Mouse (Mus musculus) limb, embryonic 15.5 days (tissue): Measurements from ENCODE around the gene Def6. TPM values are rescaled to one million over a fixed set of nuclear protein-coding genes. Genes with fewer than 3 reads are reported as not detected.

Source experiments
- ATAC-seq: fragments of 200-750 bp; cut with Nextera tagmentation; 2 replicates; pipeline ENCODE4 v1.8.0; 2017; ENCODE audit warnings: low read depth, moderate TSS enrichment; ENCODE audit not compliant: insufficient number of reproducible peaks, low FRiP score, low TSS enrichment
- H3K27ac ChIP-seq: fragments of 300-500 bp; sonication (generic); 2 replicates; pipeline ENCODE4 v1.5.1; 2015; ENCODE audit warnings: moderate library complexity, mild to moderate bottlenecking, inconsistent platforms
- H3K27me3 ChIP-seq: fragments of 300-500 bp; sonication (generic); 2 replicates; pipeline ENCODE4 v1.6.1; 2015; ENCODE audit warnings: inconsistent platforms
- H3K36me3 ChIP-seq: fragments of 300-500 bp; sonication (generic); 2 replicates; pipeline ENCODE4 v1.6.1; 2015; ENCODE audit warnings: inconsistent platforms
- H3K4me1 ChIP-seq: fragments of 300-500 bp; sonication (generic); 2 replicates; pipeline ENCODE4 v1.6.1; 2015; ENCODE audit warnings: inconsistent platforms
- H3K4me2 ChIP-seq: fragments of 300-500 bp; sonication (generic); 2 replicates; pipeline ENCODE4 v1.6.1; 2015; ENCODE audit warnings: mild to moderate bottlenecking, inconsistent platforms
- H3K4me3 ChIP-seq: fragments of 300-500 bp; sonication (generic); 2 replicates; pipeline ENCODE4 v1.5.1; 2015; ENCODE audit warnings: mild to moderate bottlenecking, inconsistent platforms
- H3K9ac ChIP-seq: fragments of 300-500 bp; sonication (generic); 2 replicates; pipeline ENCODE4 v1.6.1; 2015; ENCODE audit warnings: inconsistent platforms
- H3K9me3 ChIP-seq: fragments of 300-500 bp; sonication (generic); 2 replicates; pipeline ENCODE4 v1.6.1; 2016; ENCODE audit warnings: inconsistent platforms
- WGBS: fragments of 180-500 bp; shearing (Covaris S2); methylation state at CpG from one replicate; pipeline ENCODE4 v1.1.7; 2015; 5-methylcytosine and 5-hydroxymethylcytosine counted together
- polyA plus RNA-seq: library from polyadenylated mRNA; unstranded; fragments of >200 nt; fragmentation: Nextera tagmentation; extraction: Ambion mirVana; gene quantifications from 2 replicates; pipeline ENCODE4 v1.2.1, GENCODE M21; 2015

Gene Def6
- 19.2 and 20.5 TPM in 2 replicates for polyA plus RNA-seq

DNA sequence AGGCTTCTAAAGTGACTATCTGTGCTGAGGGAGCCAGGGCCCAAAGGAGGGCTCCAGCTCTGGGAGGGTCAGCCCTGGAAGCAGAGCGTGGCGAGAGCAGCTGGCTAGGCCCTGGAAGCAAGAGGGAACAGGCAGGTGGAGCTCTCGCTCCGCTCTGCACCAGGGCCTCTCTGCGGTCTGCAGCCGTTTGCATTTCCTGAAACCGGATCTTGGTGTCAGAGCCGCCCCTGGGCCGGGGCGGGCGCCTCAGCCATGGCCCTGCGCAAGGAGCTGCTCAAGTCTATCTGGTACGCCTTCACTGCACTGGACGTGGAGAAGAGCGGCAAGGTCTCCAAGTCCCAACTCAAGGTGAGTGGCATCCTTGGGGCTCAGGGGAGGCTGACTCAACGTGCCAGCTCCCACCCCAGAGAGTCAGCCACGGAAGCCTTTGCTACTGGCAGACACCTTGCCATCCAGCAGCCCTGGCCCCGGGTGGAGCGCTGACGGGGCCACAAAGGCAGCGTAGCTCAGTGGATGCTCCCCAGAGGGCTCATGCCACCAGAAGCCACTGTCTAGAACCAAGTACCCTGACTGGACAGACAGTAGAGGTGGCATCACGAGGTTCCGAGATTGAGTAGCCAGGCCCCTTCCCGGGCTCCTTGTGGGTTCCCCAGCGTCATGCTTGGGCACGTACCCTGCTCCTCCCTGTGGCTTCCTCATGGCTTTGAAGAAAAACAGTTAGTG lies at the start of gene Def6:
Gene Def6, plus strand, starts transcription at position 188 of the 723 bp plus-strand sequence.
- Histone ChIP-seq H3K4me1 (peaks cover 33% of the 10 kb centered on the region), H3K36me3 (peaks cover 28% of the 10 kb centered on the region), H3K27me3 (no peaks in the 10 kb centered on the region), H3K4me3 (peak within 1 kb of the TSS; percentile 49), H3K27ac (peak within 1 kb of the TSS; percentile 89), H3K4me2 (peak within 1 kb of the TSS; percentile 74), H3K9me3 (no peaks in the 10 kb centered on the region), H3K9ac (peak within 1 kb of the TSS; percentile 60)
- peak; percentile 87 for ATAC-seq
- 10% methylated on average over 26 of the region's 26 CpGs for WGBS

DNA sequence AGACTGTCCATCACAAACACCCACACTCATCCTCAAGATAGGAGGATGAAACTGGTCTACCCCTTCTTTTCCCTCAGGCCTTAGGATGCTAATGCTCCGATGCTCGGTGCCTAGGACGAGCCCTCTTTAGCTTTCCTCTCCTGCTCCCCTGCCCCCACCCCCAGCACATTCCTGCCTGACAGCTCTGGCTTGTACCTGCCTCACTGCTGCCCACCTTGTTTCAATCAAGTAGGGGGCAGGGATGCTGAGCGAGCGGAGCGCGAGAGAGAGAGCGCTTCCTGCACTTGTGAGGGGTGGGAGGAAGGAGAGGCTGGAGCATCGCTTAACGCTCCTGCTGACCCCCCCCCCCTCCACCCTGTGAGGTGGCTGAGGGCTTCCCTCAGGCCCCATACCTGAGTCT lies 47.2 kb upstream of the Def6 start:
- WGBS = 16% methylated on average over 10 of the region's 10 CpGs
- no peaks in the 10 kb centered on the region for H3K9me3 ChIP-seq
- H3K4me1 ChIP-seq = peaks cover 39% of the 10 kb centered on the region
- H3K27me3 ChIP-seq = no peaks in the 10 kb centered on the region
- no peak overlapping the region for H3K4me3 ChIP-seq
- no peak overlapping the region for H3K4me2 ChIP-seq
- H3K27ac ChIP-seq = no peak overlapping the region
- H3K36me3 ChIP-seq = peaks cover 44% of the 10 kb centered on the region
- no peak overlapping the region for H3K9ac ChIP-seq
- no peak for ATAC-seq

DNA sequence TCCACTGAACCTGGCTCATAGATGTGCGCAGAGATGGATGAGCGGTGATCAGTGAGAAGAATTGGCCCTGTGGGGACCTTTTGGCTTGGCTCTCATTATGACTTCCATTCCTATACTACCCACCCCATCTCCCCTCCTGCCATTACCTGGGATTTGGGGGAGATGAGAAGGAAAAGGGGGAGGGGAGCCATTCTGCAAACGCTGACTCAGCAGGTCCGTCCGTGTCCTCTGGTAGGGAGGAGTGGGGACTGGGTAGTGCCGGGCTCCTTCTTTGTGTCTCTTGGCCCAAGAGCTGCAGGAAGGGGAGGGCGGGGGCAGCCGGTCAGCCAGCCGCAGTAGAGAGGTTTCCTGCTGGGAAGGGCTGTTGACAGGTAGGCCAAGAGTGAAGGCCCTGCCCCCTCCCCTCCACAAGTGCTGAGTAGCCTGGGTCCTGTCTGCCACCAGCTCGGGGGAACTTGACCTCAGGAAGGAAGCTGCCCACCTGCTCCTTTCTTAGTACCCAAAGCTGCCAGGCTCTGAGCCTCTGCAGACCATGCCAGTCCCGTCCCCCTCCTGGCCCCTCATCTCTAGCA lies 46.2 kb upstream of the Def6 start:
- 36% methylated on average over 11 of the region's 11 CpGs for WGBS
- H3K36me3 ChIP-seq = peaks cover 46% of the 10 kb centered on the region

DNA sequence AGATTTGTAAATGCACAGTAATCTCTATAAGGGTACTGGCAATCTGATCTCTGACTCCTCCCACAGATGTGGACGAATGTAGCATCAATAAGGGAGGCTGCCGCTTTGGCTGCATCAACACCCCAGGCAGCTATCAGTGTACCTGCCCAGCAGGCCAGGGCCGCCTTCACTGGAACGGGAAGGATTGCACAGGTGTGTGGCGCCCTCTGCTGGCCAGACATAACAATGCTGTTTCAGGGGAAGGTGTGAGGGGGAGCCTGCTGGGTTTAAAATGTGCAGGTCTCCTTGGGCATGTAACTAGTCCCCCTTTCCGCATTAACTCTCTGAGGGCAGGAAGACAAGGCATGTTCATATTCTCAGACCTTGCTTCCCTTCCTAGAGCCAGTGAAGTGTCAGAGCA lies 43.9 kb upstream of the Def6 start:
- ATAC-seq = no peak
- Histone ChIP-seq H3K9me3 (no peaks in the 10 kb centered on the region), H3K4me2 (no peak overlapping the region), H3K4me3 (no peak overlapping the region), H3K27ac (no peak overlapping the region), H3K9ac (no peak overlapping the region), H3K27me3 (no peaks in the 10 kb centered on the region), H3K4me1 (peaks cover 31% of the 10 kb centered on the region), H3K36me3 (peaks cover 58% of the 10 kb centered on the region)
- WGBS = 15% methylated on average over 6 of the region's 6 CpGs

More for the DNA sequence above, 46.2 kb upstream of the Def6 start:
- Histone ChIP-seq H3K9ac (no peak overlapping the region), H3K4me3 (no peak overlapping the region), H3K27ac (no peak overlapping the region), H3K4me1 (peaks cover 39% of the 10 kb centered on the region), H3K9me3 (no peaks in the 10 kb centered on the region), H3K4me2 (no peak overlapping the region), H3K27me3 (no peaks in the 10 kb centered on the region)
- ATAC-seq = no peak

DNA sequence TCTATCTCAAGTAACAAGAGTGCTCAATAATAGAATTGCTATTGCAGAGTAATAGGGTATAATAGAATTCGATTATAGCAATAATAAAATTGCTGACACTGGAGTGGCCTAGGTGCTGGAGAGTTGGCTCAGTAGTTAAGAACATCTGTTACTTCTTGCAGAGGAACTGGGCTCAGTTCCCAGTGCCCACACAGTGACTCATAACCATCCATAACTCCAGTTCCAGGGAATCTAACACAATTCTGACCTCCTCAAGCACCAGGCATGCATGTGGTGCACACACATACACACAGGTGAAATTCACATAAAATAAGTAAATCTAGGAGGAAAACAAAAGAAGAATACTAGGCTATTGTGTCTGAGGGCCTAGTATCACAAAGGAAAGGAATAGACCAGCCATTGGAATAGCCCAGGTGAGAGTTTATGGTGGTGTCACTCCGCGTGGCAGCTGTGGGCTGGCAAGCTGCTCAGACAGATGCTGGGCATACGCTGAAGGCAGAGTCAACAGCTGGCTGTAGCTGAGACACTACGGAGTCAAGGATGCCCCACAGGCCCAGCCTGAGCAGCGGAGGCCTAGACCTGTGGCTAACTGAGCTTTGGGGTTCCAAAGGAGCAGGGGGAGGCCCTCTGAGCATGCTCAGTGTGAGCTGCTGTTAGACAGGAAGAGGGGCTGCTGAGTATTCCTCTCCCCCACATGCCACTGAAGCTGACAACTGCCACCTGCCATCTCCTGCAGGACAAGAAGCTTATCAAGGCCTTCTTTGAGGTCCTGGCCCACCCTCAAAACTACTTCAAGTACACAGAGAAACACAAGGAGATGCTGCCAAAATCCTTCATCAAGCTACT lies 36.9 kb upstream of the Def6 start:
- no peak for ATAC-seq
- H3K27ac ChIP-seq = peak overlapping the region; percentile 47; the same call in 1 of the 2 replicates
- H3K9ac ChIP-seq = no peak overlapping the region
- no peak overlapping the region for H3K4me3 ChIP-seq
- no peaks in the 10 kb centered on the region for H3K9me3 ChIP-seq
- 69% methylated on average over 6 of the region's 6 CpGs for whole genome bisulfite sequencing
- no peaks in the 10 kb centered on the region for H3K27me3 ChIP-seq
- peaks cover 41% of the 10 kb centered on the region for H3K36me3 ChIP-seq
- peaks cover 39% of the 10 kb centered on the region for H3K4me1 ChIP-seq
- H3K4me2 ChIP-seq = no peak overlapping the region

DNA sequence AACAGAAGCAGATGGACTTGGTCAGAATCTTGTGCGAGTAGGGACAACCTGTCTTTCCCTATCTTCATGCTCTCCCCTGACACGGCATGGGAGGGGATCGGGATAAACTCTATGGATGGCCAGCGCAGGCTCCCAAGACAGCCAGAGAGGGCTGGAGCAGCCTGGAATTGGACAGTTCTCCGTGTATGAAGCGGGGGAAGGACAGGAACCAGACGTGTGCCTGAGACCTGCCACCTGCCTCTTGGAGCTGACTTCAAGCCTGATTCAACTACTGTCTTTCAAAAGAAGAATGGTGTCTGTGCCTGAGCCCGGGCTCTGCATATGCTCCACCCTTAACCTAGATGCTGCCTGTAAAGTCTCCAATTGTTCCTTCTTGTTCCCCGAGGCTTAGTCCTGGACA lies 34.9 kb upstream of the Def6 start:
- no peak for ATAC-seq
- Histone ChIP-seq H3K27ac (peak overlapping the region; percentile 61), H3K27me3 (no peaks in the 10 kb centered on the region), H3K9ac (no peak overlapping the region), H3K4me3 (no peak overlapping the region), H3K9me3 (no peaks in the 10 kb centered on the region), H3K4me2 (no peak overlapping the region), H3K36me3 (peaks cover 24% of the 10 kb centered on the region), H3K4me1 (peaks cover 49% of the 10 kb centered on the region)
- WGBS = 66% methylated on average over 9 of the region's 9 CpGs

DNA sequence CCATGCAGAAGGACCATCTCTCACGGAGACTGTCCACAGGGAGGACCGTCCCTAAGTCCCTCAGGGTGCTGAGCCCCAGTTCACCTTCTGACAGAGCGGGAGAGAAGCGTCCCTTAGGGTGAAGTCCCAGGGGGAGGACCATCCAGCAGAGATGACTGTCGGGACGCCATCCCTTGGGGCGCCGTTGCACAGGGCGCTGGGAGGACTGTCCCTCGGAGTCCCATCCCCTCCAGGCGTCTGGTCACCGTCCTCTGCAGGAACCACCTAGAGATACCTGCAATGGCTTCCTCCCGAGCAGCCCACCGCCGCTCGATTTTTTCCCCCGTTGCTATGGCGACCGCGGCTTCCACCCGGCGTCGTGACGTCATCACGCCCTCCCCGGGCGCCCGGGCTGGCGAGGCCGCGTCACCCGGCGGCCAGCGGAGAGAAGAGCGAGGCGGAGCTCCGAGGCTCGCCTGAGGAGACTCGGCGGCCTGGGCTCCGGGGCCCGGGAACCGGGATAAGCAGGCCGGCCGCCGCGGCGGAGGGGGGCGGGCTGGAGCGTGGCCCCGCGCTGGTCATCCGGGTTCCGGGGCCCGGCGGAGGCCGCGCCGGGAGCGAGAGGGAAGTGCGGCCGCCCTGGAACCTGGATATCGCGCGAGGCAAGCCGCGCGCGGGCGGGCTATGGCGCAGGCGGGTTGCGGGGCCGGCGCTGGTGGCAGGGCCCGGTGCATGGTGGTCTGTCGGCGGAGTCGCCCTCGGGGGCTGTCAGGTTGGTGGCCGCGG lies 30.6 kb upstream of the Def6 start, which contains the start of gene Zfp523:
Gene Zfp523, plus strand, starts transcription at position 355 of the 765 bp plus-strand sequence.
- Histone ChIP-seq H3K9ac (peak within 1 kb of the TSS; percentile 88), H3K4me3 (peak within 1 kb of the TSS; percentile 83), H3K4me1 (peaks cover 51% of the 10 kb centered on the region), H3K27ac (peak within 1 kb of the TSS; percentile 94), H3K9me3 (no peaks in the 10 kb centered on the region), H3K4me2 (peak within 1 kb of the TSS; percentile 93), H3K36me3 (no peaks in the 10 kb centered on the region), H3K27me3 (no peaks in the 10 kb centered on the region)
- ATAC-seq = peak; percentile 79
- WGBS = under 1% methylated on average over 79 of the region's 82 CpGs

DNA sequence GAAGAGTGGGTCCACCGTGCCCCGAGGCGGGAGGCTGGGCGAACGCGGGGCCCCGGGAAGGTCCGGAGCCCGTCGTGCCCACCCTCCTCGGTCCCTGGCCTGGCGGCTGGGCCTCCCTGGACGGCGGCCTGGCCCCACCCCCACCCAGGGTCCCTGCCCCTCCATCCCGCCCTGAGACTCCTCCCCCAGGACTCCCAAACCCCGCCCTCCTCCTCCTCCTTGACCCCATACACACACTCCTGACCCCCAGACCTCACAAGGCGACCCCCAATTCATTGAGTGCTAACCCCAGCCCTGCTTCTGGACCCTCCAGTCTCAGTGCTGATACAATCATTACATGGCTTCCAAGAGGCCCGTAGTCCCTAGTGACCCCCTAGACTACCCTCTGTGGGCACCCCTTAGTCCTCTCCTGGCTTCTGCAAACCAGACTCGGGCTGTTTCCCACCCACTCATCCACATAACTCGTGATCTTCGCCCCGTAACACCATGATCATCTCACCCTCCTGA lies 30.0 kb upstream of the Def6 start:
- 6% methylated on average over 22 of the region's 22 CpGs for WGBS
- H3K4me2 ChIP-seq = peak overlapping the region; percentile 93
- H3K27ac ChIP-seq = peak overlapping the region; percentile 94
- peak overlapping the region; percentile 83 for H3K4me3 ChIP-seq
- no peaks in the 10 kb centered on the region for H3K9me3 ChIP-seq
- H3K4me1 ChIP-seq = peaks cover 51% of the 10 kb centered on the region
- peak; percentile 69 for ATAC-seq
- H3K9ac ChIP-seq = peak overlapping the region; percentile 88
- no peaks in the 10 kb centered on the region for H3K36me3 ChIP-seq
- no peaks in the 10 kb centered on the region for H3K27me3 ChIP-seq

DNA sequence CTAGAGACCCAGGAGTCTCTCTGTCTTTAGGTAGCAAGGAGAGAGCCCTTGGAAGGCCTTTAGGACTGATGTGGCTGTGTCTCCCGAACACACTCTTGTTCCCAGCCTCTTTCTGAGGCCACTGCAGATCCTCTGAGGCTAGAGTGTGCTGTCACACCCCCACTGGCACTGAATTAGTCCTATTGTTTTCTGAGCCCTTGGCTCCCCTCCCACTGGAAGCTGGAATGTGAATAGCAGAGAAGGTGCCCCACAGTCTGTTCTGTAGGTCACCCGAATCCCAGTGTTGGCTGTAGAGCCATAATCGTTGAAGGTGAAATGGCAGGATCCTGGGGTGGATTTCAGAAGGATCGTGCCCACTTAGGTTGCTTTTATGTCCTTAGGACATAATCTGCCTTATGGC lies 27.2 kb upstream of the Def6 start:
- H3K4me3 ChIP-seq = no peak overlapping the region
- H3K4me1 ChIP-seq = peaks cover 49% of the 10 kb centered on the region
- 63% methylated on average over 4 of the region's 4 CpGs for WGBS

DNA sequence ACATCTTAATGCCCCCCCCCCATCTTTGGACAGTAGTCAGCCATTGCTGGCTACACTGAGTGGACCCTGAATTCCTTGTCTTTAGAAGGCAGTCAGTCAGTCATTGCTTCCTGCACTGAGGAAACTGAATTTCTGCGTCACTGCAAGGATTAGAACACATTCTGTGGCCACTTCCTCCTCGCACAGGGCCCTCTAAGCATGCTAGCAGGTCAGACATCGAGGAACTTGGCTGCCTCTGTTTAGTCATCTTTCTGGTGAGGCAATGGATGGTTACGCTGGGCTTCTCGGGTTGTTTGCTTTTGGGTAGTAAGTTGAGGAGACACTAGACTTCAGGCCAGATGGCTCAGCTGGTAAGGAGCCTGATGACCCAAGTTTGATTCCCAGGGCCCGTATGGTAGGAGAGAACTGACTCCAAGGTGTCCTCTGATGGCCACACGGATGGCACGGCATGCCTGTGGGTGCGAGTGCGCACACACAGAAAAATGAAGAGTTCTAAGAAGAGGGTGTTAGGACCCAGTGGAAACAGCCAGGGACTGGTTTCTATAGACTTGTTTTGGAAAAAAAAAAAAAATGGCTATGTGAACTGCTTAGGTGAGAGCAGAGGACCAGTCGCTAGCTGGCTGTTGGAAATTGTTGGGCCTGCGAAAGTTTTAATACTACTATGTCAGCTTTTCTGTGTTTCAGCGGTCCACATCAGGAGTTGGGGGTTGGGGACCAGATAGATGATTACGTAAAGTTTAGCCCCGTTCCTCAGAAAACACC lies 26.6 kb upstream of the Def6 start:
- H3K4me3 ChIP-seq = no peak overlapping the region
- H3K9me3 ChIP-seq = no peaks in the 10 kb centered on the region
- ATAC-seq = no peak
- H3K9ac ChIP-seq = no peak overlapping the region
- peaks cover 54% of the 10 kb centered on the region for H3K4me1 ChIP-seq
- no peak overlapping the region for H3K4me2 ChIP-seq
- no peaks in the 10 kb centered on the region for H3K27me3 ChIP-seq
- 79% methylated on average over 15 of the region's 15 CpGs for WGBS
- no peak overlapping the region for H3K27ac ChIP-seq
- peaks cover 6% of the 10 kb centered on the region for H3K36me3 ChIP-seq

More for the DNA sequence above, 27.2 kb upstream of the Def6 start:
- ATAC-seq = no peak
- Histone ChIP-seq H3K27ac (no peak overlapping the region), H3K4me2 (no peak overlapping the region), H3K9ac (no peak overlapping the region), H3K36me3 (peaks cover 6% of the 10 kb centered on the region), H3K27me3 (no peaks in the 10 kb centered on the region), H3K9me3 (no peaks in the 10 kb centered on the region)
